Mouse (Mus musculus) heart, postnatal 0 days (tissue): ENCODE measurements around the gene Rom1.
"Not testable (repeated sequence)": the region's sequence is repeated elsewhere in the genome, so short reads cannot be mapped to it uniquely, and the experiment has no call there.

Source experiments
- CTCF ChIP-seq: IDR thresholded peaks from 2 replicates; pipeline ENCODE4 v1.5.1; 2016; ENCODE audit warnings: antibody characterized with exemption, control low read depth, low read depth
- EP300 ChIP-seq: IDR thresholded peaks from 2 replicates; pipeline ENCODE4 v1.6.1; 2016; ENCODE audit warnings: antibody characterized with exemption, low read depth

DNA sequence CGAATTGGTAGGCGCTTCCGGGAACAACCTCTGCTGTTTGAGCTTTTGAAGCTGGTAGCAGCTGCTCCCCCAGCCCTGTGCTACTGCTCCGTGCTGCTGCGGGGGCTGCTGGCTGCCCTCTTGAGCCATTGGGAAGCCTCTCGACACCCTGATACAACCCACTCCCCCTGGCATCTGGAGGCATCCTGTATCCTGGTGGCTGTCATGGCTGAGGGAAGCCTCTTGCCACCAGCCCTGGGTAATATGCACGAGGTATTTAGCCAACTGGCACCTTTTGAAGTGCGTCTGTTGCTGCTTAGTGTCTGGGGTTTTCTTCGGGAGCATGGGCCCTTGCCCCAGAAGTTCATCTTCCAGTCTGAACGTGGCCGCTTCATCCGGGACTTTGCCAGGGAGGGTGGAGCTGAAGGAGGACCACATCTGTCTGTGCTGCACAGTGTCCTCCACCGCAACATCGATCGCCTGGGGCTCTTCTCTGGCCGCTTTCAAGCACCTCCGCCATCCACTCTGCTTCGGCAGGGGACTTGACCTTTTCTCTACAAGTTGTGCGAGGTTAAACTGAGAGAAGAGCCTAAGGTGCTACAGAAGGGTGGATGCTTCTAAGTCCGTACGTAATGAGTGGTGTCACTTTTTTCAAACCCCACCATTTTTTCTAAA is 31.8 kb downstream of the Rom1 start:
- not testable (repeated sequence) for TF ChIP-seq CTCF, EP300
